Mouse (Mus musculus) neutrophil, adult 5-6 weeks (primary cell): ENCODE data around the gene 2200002D01Rik. TPM values are rescaled to one million over a fixed set of nuclear protein-coding genes. Genes with fewer than 3 reads are reported as not detected.
"Not testable (repeated sequence)": the region's sequence is repeated elsewhere in the genome, so short reads cannot be mapped to it uniquely, and the experiment has no call there.

ENCODE experiments used
- ATAC-seq: fragments of 151-379, 151-347 bp; 2 replicates; pipeline ENCODE4 v1.8.0; 2017; ENCODE audit warnings: mild to moderate bottlenecking, moderate TSS enrichment; ENCODE audit not compliant: insufficient number of reproducible peaks, poor library complexity, low FRiP score, severe bottlenecking; ENCODE audit errors: extremely low read depth
- total RNA-seq: library from RNA; stranded (forward); fragments of 200-1000 nt; gene quantifications from 2 replicates; pipeline ENCODE4 v1.2.3, GENCODE M21; 2017

The 2200002D01Rik gene
- total RNA-seq, 1 experiment from 2014 or later: 2.4 TPM

- ATAC-seq: no peak
Observed at GRCm38 (mm10) chr7:29246619-29247313, 1.5 kb downstream of the 2200002D01Rik start.

GRCm38 (mm10) chr7:29246015-29246414, 2.3 kb downstream of the 2200002D01Rik start:
- ATAC-seq: no peak

GRCm38 (mm10) chr7:29244732-29245416, 3.4 kb downstream of the 2200002D01Rik start:
- no peak for ATAC-seq

- peak; percentile 99 for ATAC-seq
Observed at GRCm38 (mm10) chr7:29238019-29238967, 10.0 kb downstream of the 2200002D01Rik start, which contains the start of gene Yif1b. Yif1b (plus strand) TSS chr7:29238329.

- ATAC-seq: not testable (repeated sequence)
Observed at GRCm38 (mm10) chr7:29237596-29237995, 10.7 kb downstream of the 2200002D01Rik start.

GRCm38 (mm10) chr7:29236593-29236992, 11.7 kb downstream of the 2200002D01Rik start:
- no peak for ATAC-seq

- ATAC-seq: no peak
Observed at GRCm38 (mm10) chr7:29234661-29235060, 13.6 kb downstream of the 2200002D01Rik start.

GRCm38 (mm10) chr7:29233745-29234144, 14.5 kb downstream of the 2200002D01Rik start:
- no peak for ATAC-seq

GRCm38 (mm10) chr7:29232247-29233013, 15.8 kb downstream of the 2200002D01Rik start, which contains the start of gene Kcnk6:
Kcnk6 (minus strand) TSS chr7:29232515.
- peak; percentile 43; the same call in 1 of the 2 replicates for ATAC-seq

- ATAC-seq: no peak
Observed at GRCm38 (mm10) chr7:29231517-29231916, 16.7 kb downstream of the 2200002D01Rik start.

- ATAC-seq: no peak
Observed at GRCm38 (mm10) chr7:29230560-29230959, 17.7 kb downstream of the 2200002D01Rik start.

- no peak for ATAC-seq
Observed at GRCm38 (mm10) chr7:29228202-29228601, 20.1 kb downstream of the 2200002D01Rik start.

GRCm38 (mm10) chr7:29225520-29225919, 22.7 kb downstream of the 2200002D01Rik start:
- no peak for ATAC-seq

- ATAC-seq: no peak
Observed at GRCm38 (mm10) chr7:29224756-29225394, 23.4 kb downstream of the 2200002D01Rik start.

GRCm38 (mm10) chr7:29214846-29215245, 33.4 kb downstream of the 2200002D01Rik start:
- no peak for ATAC-seq

GRCm38 (mm10) chr7:29214236-29214635, 34.0 kb downstream of the 2200002D01Rik start:
- no peak for ATAC-seq

- ATAC-seq: no peak
Observed at GRCm38 (mm10) chr7:29213675-29214082, 34.6 kb downstream of the 2200002D01Rik start, which contains the start of gene Catsperg1. Catsperg1 (minus strand) TSS chr7:29214035.
